Mouse (Mus musculus) forebrain, postnatal 0 days (tissue): ENCODE results near the gene Otulin. TPM values are rescaled to one million over a fixed set of nuclear protein-coding genes. Genes with fewer than 3 reads are reported as not detected.
A peak's percentile ranks its signal among the peaks of the same experiment; 100 is the strongest.

Source experiments
- ATAC-seq: fragments of 200-750 bp; cut with Nextera tagmentation; 2 replicates; pipeline ENCODE4 v1.8.0; 2017; ENCODE audit warnings: mild to moderate bottlenecking, moderate library complexity
- DNase-seq: peaks from one replicate; pipeline ENCODE4 v3.0.0-alpha.2; 2015
- H3K27ac ChIP-seq: fragments of 300-500 bp; sonication (generic); 2 replicates; pipeline ENCODE4 v1.5.1; 2014; ENCODE audit warnings: low read depth, mild to moderate bottlenecking, antibody characterized with exemption, low read length, moderate library complexity, mixed read lengths
- H3K27me3 ChIP-seq: fragments of 300-500 bp; sonication (generic); 2 replicates; pipeline ENCODE4 v1.6.1; 2014; ENCODE audit warnings: mild to moderate bottlenecking, low read length, mixed read lengths; ENCODE audit not compliant: insufficient read depth
- H3K36me3 ChIP-seq: fragments of 300-500 bp; sonication (generic); 2 replicates; pipeline ENCODE4 v1.6.1; 2014; ENCODE audit warnings: mild to moderate bottlenecking, moderate library complexity; ENCODE audit not compliant: insufficient read depth
- H3K4me1 ChIP-seq: fragments of 300-500 bp; sonication (generic); 2 replicates; pipeline ENCODE4 v1.6.1; 2014; ENCODE audit warnings: antibody characterized with exemption; ENCODE audit not compliant: insufficient read depth
- H3K4me2 ChIP-seq: fragments of 300-500 bp; sonication (generic); 2 replicates; pipeline ENCODE4 v1.6.1; 2014; ENCODE audit warnings: low read depth, mild to moderate bottlenecking, moderate library complexity
- H3K4me3 ChIP-seq: fragments of 300-500 bp; sonication (generic); 2 replicates; pipeline ENCODE4 v1.5.1; 2014; ENCODE audit warnings: low read depth, low read length, mixed read lengths
- H3K9ac ChIP-seq: fragments of 300-500 bp; sonication (generic); 2 replicates; pipeline ENCODE4 v1.6.1; 2014; ENCODE audit warnings: mild to moderate bottlenecking
- H3K9me3 ChIP-seq: fragments of 300-500 bp; sonication (generic); 2 replicates; pipeline ENCODE4 v1.6.1; 2016; ENCODE audit warnings: low read length
- CTCF ChIP-seq: sonication (generic); IDR thresholded peaks from 2 replicates; pipeline ENCODE4 v1.5.1; 2016; ENCODE audit warnings: antibody characterized with exemption, control low read depth, low read depth
- WGBS: fragments of 180-500 bp; shearing (Covaris S2); extraction: QIAGEN DNeasy Blood & Tissue Kit; methylation state at CpG from one replicate; pipeline ENCODE4 v1.1.7; 2014; 5-methylcytosine and 5-hydroxymethylcytosine counted together
- polyA plus RNA-seq: library from polyadenylated mRNA; unstranded; fragments of >200 nt; fragmentation: Nextera tagmentation; extraction: Ambion mirVana; gene quantifications from 2 replicates; pipeline ENCODE4 v1.2.1, GENCODE M21; 2015
- total RNA-seq: library from RNA; depleted of rRNA; stranded (reverse); fragments of >200 nt; gene quantifications from 2 replicates; pipeline ENCODE4 v1.2.3, GENCODE M21; 2014

The Otulin gene
- total and polyA plus RNA-seq, 2 experiments from 2014 or later = 25.1 to 27.4 TPM

DNA sequence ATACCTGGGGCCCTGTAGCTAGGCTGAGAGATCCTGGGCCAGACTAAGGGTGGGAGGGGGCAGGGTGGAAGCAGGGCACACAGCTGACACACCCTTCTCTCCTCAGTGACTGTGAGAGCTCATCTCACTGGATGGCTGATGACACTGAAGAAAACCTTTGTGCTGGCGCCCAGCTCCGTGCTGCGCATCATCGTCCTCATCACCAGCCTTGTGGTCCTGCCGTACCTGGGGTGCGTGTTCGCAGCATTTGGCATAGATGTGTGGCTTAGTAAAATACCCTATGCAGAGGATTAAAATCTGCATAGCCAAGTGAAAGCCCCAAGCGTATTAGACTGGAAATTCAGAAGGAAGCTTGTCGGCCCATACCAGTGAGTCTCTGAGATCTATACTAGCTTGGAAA lies 39.7 kb downstream of the Otulin start:
- no peaks in the 10 kb centered on the region for H3K27me3 ChIP-seq
- peaks cover 51% of the 10 kb centered on the region for H3K36me3 ChIP-seq
- H3K4me1 ChIP-seq = 0 out of 2 replicates have a peak, but pooled peaks cover 4% of the 10 kb centered on the region
- H3K27ac ChIP-seq = no peak overlapping the region
- H3K9ac ChIP-seq = no peak overlapping the region
- H3K9me3 ChIP-seq = no peaks in the 10 kb centered on the region
- ATAC-seq (no peak), DNase-seq (no peak)
- WGBS = 93% methylated on average over 9 of the region's 9 CpGs
- no peak overlapping the region for H3K4me3 ChIP-seq
- TF ChIP-seq CTCF = no peak
- no peak overlapping the region for H3K4me2 ChIP-seq

DNA sequence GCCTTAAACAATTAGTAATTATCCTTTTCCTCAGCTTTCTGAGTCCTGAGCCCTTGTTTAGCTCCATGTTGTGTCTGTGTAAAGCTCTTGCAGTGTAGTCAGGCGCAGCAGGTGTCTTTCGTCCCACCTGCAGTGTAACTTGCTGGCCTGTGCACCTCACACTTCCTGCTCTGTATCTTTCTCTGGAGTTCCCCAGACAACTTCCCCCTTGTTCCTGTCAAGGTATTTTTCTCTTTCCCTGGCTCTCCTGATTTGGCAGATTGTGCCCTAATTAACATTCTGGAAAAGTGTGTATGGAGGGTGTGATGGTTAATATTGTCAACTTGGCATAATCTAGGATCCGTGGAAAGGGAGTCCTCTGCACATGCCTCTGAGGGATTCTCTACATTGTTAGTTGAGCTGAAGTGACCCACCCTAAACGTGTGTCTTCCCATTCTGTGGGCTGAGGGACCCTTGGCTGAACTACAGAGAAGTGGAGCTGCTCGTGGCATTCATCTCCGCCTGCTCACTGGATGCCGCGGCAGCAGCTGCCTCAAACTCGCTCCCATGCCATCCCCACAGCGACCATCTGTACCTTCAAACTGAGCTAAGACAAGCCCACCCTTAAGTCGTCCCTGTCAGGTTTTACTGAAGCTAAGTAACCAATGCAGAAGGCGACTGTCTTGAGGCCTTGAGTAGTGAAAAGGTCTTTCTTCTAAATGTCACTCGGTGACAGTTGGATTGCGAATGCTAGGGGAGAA lies 42.2 kb downstream of the Otulin start:
- Histone ChIP-seq H3K4me3 (no peak overlapping the region), H3K4me2 (no peak overlapping the region), H3K36me3 (peaks cover 51% of the 10 kb centered on the region), H3K27me3 (no peaks in the 10 kb centered on the region), H3K4me1 (0 out of 2 replicates have a peak, but pooled peaks cover 4% of the 10 kb centered on the region), H3K27ac (no peak overlapping the region), H3K9ac (no peak overlapping the region), H3K9me3 (no peaks in the 10 kb centered on the region)
- DNase-seq = no peak
- ATAC-seq = peak; percentile 79
- no peak for TF ChIP-seq CTCF
- WGBS = 45% methylated on average over 14 of the region's 14 CpGs

DNA sequence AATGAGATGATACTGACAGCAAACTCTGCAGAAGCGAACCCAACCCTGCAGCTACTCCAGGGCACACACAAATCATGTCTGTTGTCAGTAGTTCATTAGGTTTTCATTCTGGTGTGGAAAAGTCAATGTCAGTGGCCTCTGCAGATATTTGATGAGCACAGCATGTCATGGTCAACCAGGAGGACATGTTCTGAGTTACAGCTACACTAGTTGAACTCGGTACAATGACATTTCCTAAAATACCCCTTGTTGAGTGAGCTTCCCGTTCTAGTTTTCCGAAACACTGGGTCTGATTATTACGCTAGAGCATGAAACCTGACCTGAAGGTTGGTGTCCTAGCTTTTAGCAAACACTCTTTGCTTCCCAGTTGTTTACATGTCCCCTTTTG lies 44.4 kb downstream of the Otulin start:
- no peak for TF ChIP-seq CTCF
- no peak overlapping the region for H3K4me2 ChIP-seq
- no peak overlapping the region for H3K9ac ChIP-seq
- no peak overlapping the region for H3K4me3 ChIP-seq
- peaks cover 40% of the 10 kb centered on the region for H3K36me3 ChIP-seq
- H3K9me3 ChIP-seq = no peaks in the 10 kb centered on the region
- H3K27me3 ChIP-seq = no peaks in the 10 kb centered on the region
- 0 out of 2 replicates have a peak, but pooled peaks cover 4% of the 10 kb centered on the region for H3K4me1 ChIP-seq
- no peak overlapping the region for H3K27ac ChIP-seq
- DNase-seq = no peak
- WGBS = 96% methylated on average over 5 of the region's 5 CpGs
- no peak for ATAC-seq

DNA sequence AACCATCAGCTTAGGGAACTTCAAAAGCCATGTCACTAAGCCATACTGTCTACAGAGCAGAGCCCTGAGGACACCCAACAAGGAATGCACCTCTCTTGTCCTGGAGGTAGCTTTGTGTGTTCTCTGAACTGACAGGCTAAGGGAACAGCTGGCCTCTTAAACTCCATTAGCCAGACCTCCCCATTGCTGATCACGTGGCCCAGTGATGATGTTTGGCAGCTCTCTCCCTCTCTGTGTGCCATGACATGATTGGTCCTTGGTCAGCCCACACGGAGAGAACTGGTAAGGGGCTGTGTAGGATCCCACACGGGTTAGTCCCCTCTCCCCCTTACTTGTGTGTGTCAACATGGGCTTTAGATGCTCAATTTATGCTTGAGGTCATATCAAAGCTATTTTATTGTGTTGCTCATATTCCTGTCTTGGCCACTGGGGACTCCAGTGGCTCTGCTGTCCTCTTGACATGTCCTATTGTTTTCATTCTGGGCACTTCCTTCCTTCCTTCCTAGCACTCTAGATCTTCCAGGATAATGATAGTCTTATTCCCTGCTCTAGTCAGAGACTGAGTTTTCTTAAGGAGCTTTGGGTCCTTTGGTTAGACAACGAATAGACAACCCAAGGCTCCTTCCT lies 44.9 kb downstream of the Otulin start:
- H3K4me2 ChIP-seq = no peak overlapping the region
- H3K27me3 ChIP-seq = no peaks in the 10 kb centered on the region
- 0 out of 2 replicates have a peak, but pooled peaks cover 4% of the 10 kb centered on the region for H3K4me1 ChIP-seq
- no peak overlapping the region for H3K27ac ChIP-seq
- no peaks in the 10 kb centered on the region for H3K9me3 ChIP-seq
- H3K36me3 ChIP-seq = peaks cover 38% of the 10 kb centered on the region
- no peak overlapping the region for H3K4me3 ChIP-seq
- DNase-seq (no peak), ATAC-seq (no peak)
- H3K9ac ChIP-seq = no peak overlapping the region
- 80% methylated on average over 4 of the region's 4 CpGs for WGBS
- TF ChIP-seq CTCF = no peak

DNA sequence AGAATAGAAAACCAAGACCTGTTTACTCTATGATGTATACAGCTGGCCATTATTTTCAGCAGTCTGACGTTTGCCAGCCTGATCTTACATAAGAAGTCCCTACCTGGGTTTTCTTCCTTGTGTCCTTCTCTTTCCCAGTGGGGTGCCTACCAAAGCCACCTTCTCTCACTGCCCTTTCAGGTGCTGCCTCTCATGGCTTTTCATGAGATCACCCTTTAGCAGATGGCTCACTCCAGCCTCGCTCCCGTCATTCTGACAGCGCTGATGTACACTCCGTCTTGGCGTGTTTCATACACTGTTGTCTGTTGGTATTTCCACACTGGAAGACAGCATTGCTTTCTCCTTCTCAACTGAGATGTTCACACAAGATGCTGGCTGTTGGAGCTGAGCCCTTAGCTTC lies 46.9 kb downstream of the Otulin start:
- no peaks in the 10 kb centered on the region for H3K27me3 ChIP-seq
- no peak overlapping the region for H3K27ac ChIP-seq
- DNase-seq (no peak), ATAC-seq (no peak)
- no peak overlapping the region for H3K9ac ChIP-seq
- H3K4me2 ChIP-seq = no peak overlapping the region
- WGBS = 92% methylated on average over 6 of the region's 6 CpGs
- peaks cover 29% of the 10 kb centered on the region for H3K36me3 ChIP-seq
- TF ChIP-seq CTCF = no peak
- H3K9me3 ChIP-seq = no peaks in the 10 kb centered on the region
- H3K4me1 ChIP-seq = 0 out of 2 replicates have a peak, but pooled peaks cover 3% of the 10 kb centered on the region
- no peak overlapping the region for H3K4me3 ChIP-seq

DNA sequence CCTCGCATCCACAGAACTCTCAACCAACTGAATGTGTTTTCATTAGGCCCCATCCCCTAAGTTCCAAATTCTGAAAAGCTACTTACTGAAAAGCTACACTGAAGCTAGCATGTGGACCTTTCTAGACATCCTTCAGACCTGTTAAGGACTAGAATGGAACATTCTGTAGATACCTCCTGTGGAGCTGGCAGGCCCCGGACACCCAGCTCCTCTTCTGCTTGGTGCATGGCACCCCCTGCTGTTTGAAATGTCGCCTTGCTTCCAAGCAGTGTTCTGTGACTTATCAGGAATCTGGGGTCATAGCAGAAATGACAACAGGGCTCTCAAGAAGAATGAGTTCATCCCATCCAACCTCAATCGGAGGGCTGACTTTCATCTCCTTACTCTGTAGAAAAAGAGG lies 47.5 kb downstream of the Otulin start:
- peak; percentile 67 for TF ChIP-seq CTCF
- Histone ChIP-seq H3K27me3 (no peaks in the 10 kb centered on the region), H3K4me3 (no peak overlapping the region), H3K9ac (no peak overlapping the region), H3K4me2 (no peak overlapping the region), H3K27ac (no peak overlapping the region), H3K9me3 (no peaks in the 10 kb centered on the region), H3K36me3 (peaks cover 35% of the 10 kb centered on the region), H3K4me1 (no peaks in the 10 kb centered on the region)
- 81% methylated on average over 4 of the region's 4 CpGs for WGBS
- peak; percentile 58 for DNase-seq
- ATAC-seq = peak; percentile 44; the same call in 1 of the 2 replicates

DNA sequence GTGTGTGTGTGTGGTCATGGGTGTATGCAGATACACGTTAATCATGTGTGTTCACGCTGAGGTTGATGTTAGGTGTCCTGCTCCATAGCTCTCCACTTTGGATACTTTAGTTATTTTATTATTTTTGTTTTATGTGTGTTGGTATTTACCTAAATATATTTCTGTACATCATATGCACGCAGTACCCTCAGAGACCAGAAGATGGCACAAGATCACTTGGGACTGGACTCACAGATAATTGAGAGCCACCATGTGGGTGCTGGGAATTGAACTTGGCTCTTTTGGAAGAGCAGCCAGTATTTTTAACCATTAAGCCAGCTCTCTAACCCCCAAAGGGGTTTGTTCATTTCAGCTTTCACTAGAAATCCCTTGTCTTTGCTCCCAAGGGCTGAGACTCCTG lies 48.1 kb downstream of the Otulin start:
- no peaks in the 10 kb centered on the region for H3K27me3 ChIP-seq
- no peaks in the 10 kb centered on the region for H3K9me3 ChIP-seq
- ATAC-seq (no peak), DNase-seq (no peak)
- no peak overlapping the region for H3K4me2 ChIP-seq
- H3K27ac ChIP-seq = no peak overlapping the region
- H3K4me1 ChIP-seq = no peaks in the 10 kb centered on the region
- H3K9ac ChIP-seq = no peak overlapping the region
- H3K4me3 ChIP-seq = no peak overlapping the region
- peaks cover 40% of the 10 kb centered on the region for H3K36me3 ChIP-seq
- 88% methylated on average over 3 of the region's 3 CpGs for WGBS
- peak; percentile 54 for TF ChIP-seq CTCF
